Mouse (Mus musculus) small intestine, adult 2 months (tissue): ENCODE data around the gene Ap2a1.

ENCODE experiments used
- CTCF ChIP-seq: fragments of 200-500 bp; IDR thresholded peaks from 2 replicates; pipeline ENCODE4 v1.5.1; 2012; ENCODE audit warnings: low read depth, mild to moderate bottlenecking, control low read depth, inconsistent platforms, low read length, moderate library complexity, mixed read lengths; ENCODE audit not compliant: insufficient replicate concordance, insufficient read length; ENCODE audit errors: extremely low read depth
- POLR2A ChIP-seq: fragments of 200-500 bp; IDR thresholded peaks from 2 replicates; pipeline ENCODE4 v1.6.1; 2012; ENCODE audit warnings: low read depth, mild to moderate bottlenecking, control low read depth, inconsistent platforms, low read length, moderate library complexity

DNA sequence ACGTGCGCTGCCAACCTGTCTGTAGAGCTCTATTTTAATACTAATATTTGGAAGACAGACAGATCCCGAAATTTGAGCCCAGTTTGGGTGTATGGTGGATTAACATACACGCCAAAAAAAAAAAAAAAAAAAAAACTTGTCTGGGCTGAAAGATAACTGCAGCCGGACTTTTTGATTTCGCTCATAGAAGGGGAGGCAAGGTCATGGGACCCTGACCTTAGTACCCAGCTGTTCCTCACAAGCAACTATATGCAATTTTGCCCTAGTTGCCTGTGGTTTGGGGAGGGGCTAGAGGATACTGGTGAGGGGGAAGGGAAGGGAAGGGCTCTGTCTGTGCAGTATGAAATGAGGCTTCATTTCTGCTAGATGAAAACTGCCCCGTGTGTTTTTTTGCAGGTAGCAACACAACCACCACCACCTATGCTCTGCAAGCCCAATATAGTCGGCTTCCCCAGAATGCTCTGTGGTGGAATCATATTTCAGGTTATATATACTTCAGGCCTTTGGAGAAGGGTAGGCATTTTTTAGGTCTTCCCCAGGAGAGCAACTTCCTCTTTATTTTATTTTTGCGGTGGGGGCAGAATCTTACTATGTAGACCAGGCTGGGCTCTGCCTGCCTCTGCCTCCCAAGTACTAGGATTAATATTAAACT lies 72.9 kb downstream of the Ap2a1 start:
- TF ChIP-seq POLR2A, result no peak
- TF ChIP-seq CTCF, result no peak
